ENCODE assay signal across 27 mouse cellular contexts in the genomic region with DNA sequence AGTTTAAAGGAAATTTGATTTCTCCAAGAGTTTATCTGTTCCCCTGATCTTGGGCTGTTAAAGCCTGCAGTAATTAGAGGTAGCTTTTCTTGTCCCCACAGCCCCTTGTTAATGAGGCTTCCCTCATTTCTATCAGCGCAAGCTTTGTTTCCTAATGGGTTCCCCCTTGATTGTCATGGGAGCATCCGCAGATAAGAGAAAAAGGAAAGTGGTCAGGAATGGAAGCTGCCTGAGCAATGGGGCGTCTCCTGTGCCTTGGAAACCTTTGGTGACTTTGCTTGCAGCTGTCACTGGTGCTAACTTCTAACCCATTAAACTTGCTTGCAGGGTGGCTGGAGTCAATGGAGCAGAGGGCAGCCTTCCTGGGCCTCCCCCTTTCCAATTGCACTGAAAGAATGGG.
DNase-seq lines count a peak whose midpoint lies in the region; ATAC-seq and TF ChIP-seq lines count a peak whose summit lies in the region.
"Had no signal": no experiment of that assay in that cellular context is flagged by ENCODE, and none has a peak within 500 bp of the region (broad histone marks: within the 10 kb centered on the region; RNA-seq: fewer than 3 reads in every experiment).

No protein-coding gene starts in this region.

- H3K4me2 ChIP-seq in kidney, embryonic 16.5 days (replicated peaks; ENCODE audit: low read depth, low read length), result no peak overlapping the region
- H3K4me2 ChIP-seq in forebrain, postnatal 0 days (ENCODE audit: low read depth), result no peak overlapping the region
- H3K4me2 ChIP-seq: embryonic facial prominence, embryonic 13.5 days; forebrain, embryonic 12.5 days; forebrain, embryonic 15.5 days; heart, embryonic 12.5 days; heart, embryonic 15.5 days; hindbrain, embryonic 13.5 days; intestine, embryonic 15.5 days had no signal

- no peak for TF ChIP-seq CTCF in forebrain, postnatal 0 days (IDR thresholded peaks at IDR 0.05; ENCODE audit: low read depth)

- no peak overlapping the region for H3K27ac ChIP-seq in kidney, embryonic 16.5 days (ENCODE audit: low read length)
- H3K27ac ChIP-seq in forebrain, postnatal 0 days (ENCODE audit: low read depth, low read length), result no peak overlapping the region
- H3K27ac ChIP-seq: embryonic facial prominence, embryonic 10.5 days; embryonic facial prominence, embryonic 13.5 days; forebrain, embryonic 12.5 days; forebrain, embryonic 15.5 days; heart, adult 2 months; heart, embryonic 15.5 days; hindbrain, embryonic 10.5 days; hindbrain, embryonic 13.5 days; intestine, embryonic 15.5 days had no signal

- no peak overlapping the region for H3K9ac ChIP-seq in kidney, embryonic 16.5 days (replicated peaks; ENCODE audit: low read length)
- H3K9ac ChIP-seq in forebrain, postnatal 0 days, result no peak overlapping the region
- H3K9ac ChIP-seq: embryonic facial prominence, embryonic 13.5 days; forebrain, embryonic 12.5 days; forebrain, embryonic 15.5 days; heart, embryonic 12.5 days; heart, embryonic 15.5 days; hindbrain, embryonic 13.5 days; intestine, embryonic 15.5 days had no signal

- H3K27me3 ChIP-seq in kidney, embryonic 16.5 days (ENCODE audit: insufficient read depth, low read length), result no peaks in the 10 kb centered on the region
- H3K27me3 ChIP-seq in forebrain, postnatal 0 days (ENCODE audit: insufficient read depth, low read length), result no peaks in the 10 kb centered on the region
- H3K27me3 ChIP-seq: embryonic facial prominence, embryonic 13.5 days; forebrain, embryonic 12.5 days; forebrain, embryonic 15.5 days; heart, embryonic 12.5 days; heart, embryonic 15.5 days; hindbrain, embryonic 13.5 days; intestine, embryonic 15.5 days had no signal

- no peaks in the 10 kb centered on the region for H3K9me3 ChIP-seq in kidney, embryonic 16.5 days (ENCODE audit: low read length)
- H3K9me3 ChIP-seq in forebrain, postnatal 0 days (ENCODE audit: low read length), result no peaks in the 10 kb centered on the region
- H3K9me3 ChIP-seq: embryonic facial prominence, embryonic 10.5 days; embryonic facial prominence, embryonic 13.5 days; forebrain, embryonic 12.5 days; forebrain, embryonic 15.5 days; heart, embryonic 12.5 days; heart, embryonic 15.5 days; hindbrain, embryonic 10.5 days; hindbrain, embryonic 13.5 days; intestine, embryonic 15.5 days had no signal

- no peak overlapping the region for H3K4me3 ChIP-seq in kidney, embryonic 16.5 days (ENCODE audit: low read length)
- H3K4me3 ChIP-seq in forebrain, postnatal 0 days (ENCODE audit: low read depth, low read length), result no peak overlapping the region
- H3K4me3 ChIP-seq: embryonic facial prominence, embryonic 10.5 days; embryonic facial prominence, embryonic 13.5 days; erythroblast, embryonic 14.5 days; forebrain, embryonic 12.5 days; forebrain, embryonic 15.5 days; heart, adult 2 months; heart, embryonic 12.5 days; heart, embryonic 15.5 days; hindbrain, embryonic 10.5 days; hindbrain, embryonic 13.5 days; intestine, embryonic 15.5 days had no signal

- no peaks in the 10 kb centered on the region for H3K4me1 ChIP-seq in kidney, embryonic 16.5 days (ENCODE audit: insufficient read depth, low read length)
- no peaks in the 10 kb centered on the region for H3K4me1 ChIP-seq in forebrain, postnatal 0 days (ENCODE audit: insufficient read depth)
- H3K4me1 ChIP-seq: embryonic facial prominence, embryonic 10.5 days; embryonic facial prominence, embryonic 13.5 days; forebrain, embryonic 12.5 days; forebrain, embryonic 15.5 days; heart, embryonic 12.5 days; heart, embryonic 15.5 days; intestine, embryonic 15.5 days had no signal

- no peaks in the 10 kb centered on the region for H3K36me3 ChIP-seq in kidney, embryonic 16.5 days (ENCODE audit: insufficient read depth, low read length)
- H3K36me3 ChIP-seq in forebrain, postnatal 0 days (ENCODE audit: insufficient read depth), result no peaks in the 10 kb centered on the region
- H3K36me3 ChIP-seq: embryonic facial prominence, embryonic 10.5 days; embryonic facial prominence, embryonic 13.5 days; forebrain, embryonic 12.5 days; forebrain, embryonic 15.5 days; heart, embryonic 12.5 days; heart, embryonic 15.5 days; hindbrain, embryonic 10.5 days; hindbrain, embryonic 13.5 days; intestine, embryonic 15.5 days had no signal

- ATAC-seq in kidney, embryonic 16.5 days (ENCODE audit: low FRiP score, low TSS enrichment), result peak; percentile 31; the same call in 1 of the 2 replicates
- ATAC-seq in forebrain, postnatal 0 days, result no peak
- no peak for ATAC-seq in CD4-positive, CD25-positive, alpha-beta regulatory T cell, adult 4 months
- ATAC-seq: forebrain, embryonic 15.5 days; hindbrain, embryonic 16.5 days; intestine, embryonic 15.5 days had no signal

- no peak for DNase-seq in kidney, adult 8-10 months
- DNase-seq in embryo, embryonic 11 days, result peak; percentile 10
- peak; percentile 67 for DNase-seq in retina, postnatal 1 day
- DNase-seq in forebrain, postnatal 0 days, result no peak
- DNase-seq: adrenal gland, postnatal 10 days; adrenal gland, postnatal 36 days; cerebellum, adult 18-20 months; cerebellum, adult 9-11 months; cerebellum, postnatal 25 days; gastrocnemius, postnatal 10 days; gastrocnemius, postnatal 36 days; heart, adult 2 months; heart, postnatal 10 days; heart, postnatal 36 days had no signal

- WGBS in kidney, embryonic 16.5 days, result 19% methylated on average over 3 of the region's 3 CpGs
- 30% methylated on average over 3 of the region's 3 CpGs for WGBS in forebrain, postnatal 0 days

Comparison
In these comparisons a context has a peak if more than half of its experiments do, and no peak if none do; other contexts are left out.
1. DNase-seq: peak in embryo, embryonic 11 days (single experiment) and retina, postnatal 1 day (single experiment); none in kidney, adult 8-10 months (0 of 2) and forebrain, postnatal 0 days (single experiment).